Mouse (Mus musculus) thymus, adult 2 months (tissue): Measurements from ENCODE around the gene Lsamp. TPM values are rescaled to one million over a fixed set of nuclear protein-coding genes. Genes with fewer than 3 reads are reported as not detected.

Source experiments
- DNase-seq: peaks from one replicate; pipeline ENCODE4 v3.0.0; 2021
- H3K27ac ChIP-seq: fragments of 200-500 bp; 2 replicates; pipeline ENCODE4 v1.5.1; 2012; ENCODE audit warnings: low read length, control low read depth; ENCODE audit not compliant: control insufficient read depth, insufficient read depth
- H3K27me3 ChIP-seq: fragments of 200-500 bp; 2 replicates; pipeline ENCODE4 v1.6.1; 2012; ENCODE audit warnings: mild to moderate bottlenecking, low read length, moderate library complexity, mixed read lengths; ENCODE audit not compliant: control insufficient read depth, insufficient read depth
- H3K36me3 ChIP-seq: fragments of 200-500 bp; 2 replicates; pipeline ENCODE4 v1.6.1; 2012; ENCODE audit warnings: mild to moderate bottlenecking, low read length, moderate library complexity; ENCODE audit not compliant: control insufficient read depth, insufficient read depth
- H3K4me1 ChIP-seq: fragments of 200-500 bp; replicated peaks from 2 replicates; pipeline ENCODE4 v1.6.1; 2012; ENCODE audit warnings: low read length; ENCODE audit not compliant: control insufficient read depth, insufficient read depth
- H3K4me3 ChIP-seq: fragments of 200-500 bp; 2 replicates; pipeline ENCODE4 v1.5.1; 2012; ENCODE audit warnings: mild to moderate bottlenecking, low read length, control low read depth, moderate library complexity; ENCODE audit not compliant: control insufficient read depth, insufficient read depth
- CTCF ChIP-seq: fragments of 200-500 bp; IDR thresholded peaks from 2 replicates; pipeline ENCODE4 v1.5.1; 2012; ENCODE audit warnings: mild to moderate bottlenecking, control low read depth, low read length, moderate library complexity, borderline replicate concordance; ENCODE audit not compliant: control insufficient read depth, poor library complexity, insufficient read depth; ENCODE audit errors: extremely low read depth
- POLR2A ChIP-seq: fragments of 200-500 bp; IDR thresholded peaks from 2 replicates; pipeline ENCODE4 v1.6.1; 2012; ENCODE audit warnings: mild to moderate bottlenecking, low read length, control low read depth, moderate library complexity; ENCODE audit not compliant: control insufficient read depth, poor library complexity, insufficient read depth; ENCODE audit errors: extremely low read depth
- WGBS: fragments of 180-500 bp; shearing (Covaris S2); methylation state at CpG from one replicate; pipeline ENCODE4 v1.1.7; 2018; 5-methylcytosine and 5-hydroxymethylcytosine counted together
- polyA plus RNA-seq: library from polyadenylated mRNA; depleted of rRNA; stranded (reverse); fragments of >200 nt; gene quantifications from 2 replicates; pipeline ENCODE4 v1.2.3, GENCODE M21; 2012

The Lsamp gene
- polyA plus RNA-seq, 1 experiment: 0.36 TPM

- Histone ChIP-seq H3K4me1 (no peaks in the 10 kb centered on the region), H3K36me3 (no peaks in the 10 kb centered on the region), H3K27ac (no peak overlapping the region), H3K27me3 (no peaks in the 10 kb centered on the region), H3K4me3 (no peak overlapping the region)
- TF ChIP-seq POLR2A (no peak), CTCF (no peak)
- DNase-seq: no peak
- 74% methylated on average over 1 of the region's 1 CpGs for WGBS
Observed at GRCm38 (mm10) chr16:41384288-41384687, 1400.1 kb downstream of the Lsamp start.

DNA sequence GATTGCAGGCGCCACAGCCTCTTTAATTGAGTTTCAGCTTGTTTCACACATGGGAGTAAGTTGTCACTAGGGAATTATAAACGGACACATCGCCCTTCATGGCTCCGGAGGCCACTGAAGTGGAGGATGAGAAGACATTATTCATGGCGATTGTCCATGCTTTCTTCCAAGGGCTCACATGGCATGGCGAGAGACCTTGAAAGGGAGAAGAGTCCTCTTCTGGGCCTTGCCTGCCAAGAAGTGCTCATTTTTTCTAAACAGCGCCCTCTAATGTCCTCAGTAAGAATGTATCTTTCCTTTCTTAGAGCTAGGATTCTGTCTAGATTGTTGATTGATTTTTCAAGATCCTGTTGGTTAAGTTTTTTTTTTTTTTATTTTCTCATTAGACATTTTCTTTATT lies 1424.7 kb downstream of the Lsamp start:
- Histone ChIP-seq H3K4me3 (no peak overlapping the region), H3K27me3 (no peaks in the 10 kb centered on the region), H3K36me3 (no peaks in the 10 kb centered on the region), H3K27ac (no peak overlapping the region), H3K4me1 (no peaks in the 10 kb centered on the region)
- 64% methylated on average over 7 of the region's 7 CpGs for WGBS
- no peak for DNase-seq
- TF ChIP-seq CTCF (no peak), POLR2A (no peak)

DNA sequence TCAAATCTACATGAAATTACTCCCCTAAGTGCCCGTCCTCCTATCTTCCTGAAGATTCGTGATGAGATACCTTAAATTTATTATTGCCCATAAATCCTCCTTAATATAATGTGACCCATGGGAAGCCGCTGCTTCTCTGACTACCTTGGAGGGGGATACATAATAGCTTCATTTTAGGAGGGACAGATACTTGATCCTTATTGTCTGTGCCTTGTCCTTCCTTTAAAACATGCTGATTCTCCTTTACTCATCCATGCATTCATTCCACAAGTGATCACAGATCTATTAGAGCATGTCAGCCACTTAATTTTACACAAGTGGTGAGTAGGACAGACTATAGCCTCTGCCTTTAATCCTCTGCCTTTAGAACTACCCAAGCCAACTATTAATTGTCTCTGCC lies 1426.5 kb downstream of the Lsamp start:
- 88% methylated on average over 3 of the region's 3 CpGs for WGBS

GRCm38 (mm10) chr16:41417363-41417762 lies 1433.2 kb downstream of the Lsamp start:
- 90% methylated on average over 5 of the region's 5 CpGs for WGBS
- H3K4me3 ChIP-seq: no peak overlapping the region
- no peak for DNase-seq
- no peak overlapping the region for H3K27ac ChIP-seq
- H3K27me3 ChIP-seq: no peaks in the 10 kb centered on the region
- H3K36me3 ChIP-seq: no peaks in the 10 kb centered on the region
- no peaks in the 10 kb centered on the region for H3K4me1 ChIP-seq
- no peak for TF ChIP-seq CTCF

More for the DNA sequence above, 1426.5 kb downstream of the Lsamp start:
- Histone ChIP-seq H3K27ac (no peak overlapping the region), H3K36me3 (no peaks in the 10 kb centered on the region), H3K4me1 (no peaks in the 10 kb centered on the region), H3K27me3 (no peaks in the 10 kb centered on the region), H3K4me3 (no peak overlapping the region)
- DNase-seq: no peak
- TF ChIP-seq CTCF (no peak), POLR2A (no peak)

DNA sequence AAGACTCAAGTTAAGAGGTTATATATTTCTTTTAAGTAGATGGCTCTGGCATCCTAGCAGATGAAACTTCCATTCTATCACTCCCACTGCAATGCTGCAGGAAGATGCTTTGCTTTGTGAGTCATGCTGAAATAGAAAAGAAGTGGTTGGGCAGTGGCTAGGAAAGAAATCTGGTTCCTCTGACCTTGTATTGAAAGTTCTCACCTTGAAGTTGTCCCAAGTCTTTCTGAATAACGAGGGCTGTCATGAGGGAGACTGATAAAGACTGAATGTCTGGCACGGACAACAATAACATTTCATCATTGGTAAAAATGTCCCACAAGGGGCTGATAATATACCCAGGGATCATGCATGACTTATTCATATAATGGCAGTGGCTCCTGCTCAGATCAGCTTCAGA lies 1483.2 kb downstream of the Lsamp start:
- no peak overlapping the region for H3K4me3 ChIP-seq
- H3K4me1 ChIP-seq: no peaks in the 10 kb centered on the region
- H3K27ac ChIP-seq: no peak overlapping the region
- 76% methylated on average over 2 of the region's 2 CpGs for WGBS
- no peaks in the 10 kb centered on the region for H3K36me3 ChIP-seq
- TF ChIP-seq CTCF (no peak), POLR2A (no peak)
- DNase-seq: no peak
- H3K27me3 ChIP-seq: no peaks in the 10 kb centered on the region

- Histone ChIP-seq H3K36me3 (no peaks in the 10 kb centered on the region), H3K4me1 (no peaks in the 10 kb centered on the region), H3K27ac (no peak overlapping the region), H3K27me3 (no peaks in the 10 kb centered on the region), H3K4me3 (no peak overlapping the region)
- WGBS: 88% methylated on average over 5 of the region's 5 CpGs
- TF ChIP-seq CTCF (no peak), POLR2A (no peak)
- DNase-seq: no peak
Observed at GRCm38 (mm10) chr16:41478694-41479093, 1494.5 kb downstream of the Lsamp start.

- H3K27me3 ChIP-seq: no peaks in the 10 kb centered on the region
- DNase-seq: no peak
- no peak for TF ChIP-seq CTCF
- TF ChIP-seq POLR2A: no peak
- H3K4me3 ChIP-seq: no peak overlapping the region
- H3K4me1 ChIP-seq: no peaks in the 10 kb centered on the region
- no peaks in the 10 kb centered on the region for H3K36me3 ChIP-seq
- no peak overlapping the region for H3K27ac ChIP-seq
- WGBS: 85% methylated on average over 1 of the region's 1 CpGs
Observed at GRCm38 (mm10) chr16:41481832-41482231, 1497.7 kb downstream of the Lsamp start.
